Mouse (Mus musculus): ENCODE measurements around the gene Rnf224.

Rnf224 gene

GRCm38 (mm10) chr2:25194486-25195171 lies 42.0 kb downstream of the Rnf224 start:
- DNase-seq (ENCODE audit: low spot score in 2 of 2), result no peak

- DNase-seq (ENCODE audit: low spot score in 2 of 2), result no peak
These were observed 42.6 kb downstream of the Rnf224 start for GRCm38 (mm10) chr2:25194006-25194405.

- DNase-seq (ENCODE audit: low spot score in 2 of 2), result peak; percentile 73 to 77
These were observed 43.2 kb downstream of the Rnf224 start for GRCm38 (mm10) chr2:25193330-25193770.

GRCm38 (mm10) chr2:25187841-25188240 lies 48.7 kb downstream of the Rnf224 start:
- no peak for DNase-seq (ENCODE audit: low spot score in 2 of 2)

GRCm38 (mm10) chr2:25186575-25186930 lies 50.0 kb downstream of the Rnf224 start:
- no peak for DNase-seq (ENCODE audit: low spot score in 2 of 2)

- peak in 1 of 2 experiments; percentile 47 for DNase-seq (ENCODE audit: low spot score in 2 of 2)
These were observed 50.7 kb downstream of the Rnf224 start for GRCm38 (mm10) chr2:25185625-25186574.

- no peak for DNase-seq (ENCODE audit: low spot score in 2 of 2)
These were observed 52.1 kb downstream of the Rnf224 start for GRCm38 (mm10) chr2:25184496-25184895.

Measured in urinary bladder, postnatal 4 days (tissue).